In genomic region chr7:145285476-145285875, GRCm38 (mm10) we compare ENCODE assay signal across 39 mouse cellular contexts. TPM values are rescaled to one million over a fixed set of nuclear protein-coding genes. Genes with fewer than 3 reads are reported as not detected.
"Had no signal": no experiment of that assay in that cellular context is flagged by ENCODE, and none has a peak within 500 bp of the region (broad histone marks: within the 10 kb centered on the region; RNA-seq: fewer than 3 reads in every experiment).

No protein-coding gene starts in this region.

- H3K27ac ChIP-seq: gastrocnemius, adult 2 months; heart, adult 2 months; heart, embryonic 13.5 days; heart, embryonic 15.5 days; hindbrain, embryonic 10.5 days; hindbrain, embryonic 12.5 days; hindbrain, embryonic 14.5 days; intestine, embryonic 15.5 days; layer of hippocampus, adult 2 months; limb, embryonic 13.5 days; limb, embryonic 15.5 days; liver, embryonic 12.5 days; liver, embryonic 14.5 days had no signal

- H3K4me2 ChIP-seq: heart, embryonic 11.5 days; heart, embryonic 13.5 days; heart, embryonic 15.5 days; hindbrain, embryonic 12.5 days; hindbrain, embryonic 14.5 days; intestine, embryonic 15.5 days; limb, embryonic 13.5 days; limb, embryonic 15.5 days; liver, embryonic 12.5 days had no signal

- H3K27me3 ChIP-seq: heart, embryonic 13.5 days; heart, embryonic 15.5 days; hindbrain, embryonic 12.5 days; intestine, embryonic 15.5 days; limb, embryonic 13.5 days; limb, embryonic 15.5 days; liver, embryonic 12.5 days had no signal

- H3K9me3 ChIP-seq: heart, embryonic 13.5 days; heart, embryonic 15.5 days; hindbrain, embryonic 10.5 days; hindbrain, embryonic 12.5 days; intestine, embryonic 15.5 days; limb, embryonic 13.5 days; limb, embryonic 15.5 days; liver, embryonic 12.5 days had no signal

- H3K36me3 ChIP-seq: heart, embryonic 13.5 days; heart, embryonic 15.5 days; hindbrain, embryonic 10.5 days; hindbrain, embryonic 12.5 days; intestine, embryonic 15.5 days; liver, embryonic 12.5 days had no signal

- H3K4me3 ChIP-seq: gastrocnemius, adult 2 months; heart, adult 2 months; heart, embryonic 13.5 days; heart, embryonic 15.5 days; hindbrain, embryonic 10.5 days; hindbrain, embryonic 12.5 days; intestine, embryonic 15.5 days; layer of hippocampus, adult 2 months; limb, embryonic 13.5 days; limb, embryonic 15.5 days; liver, embryonic 12.5 days had no signal

- ATAC-seq: hindbrain, embryonic 16.5 days; inflammation-experienced regulatory T-cells, adult 6 months; intestine, embryonic 15.5 days; intestine, postnatal 0 days; liver, embryonic 12.5 days had no signal

- H3K9ac ChIP-seq: heart, embryonic 13.5 days; heart, embryonic 15.5 days; hindbrain, embryonic 12.5 days; hindbrain, embryonic 14.5 days; intestine, embryonic 15.5 days; limb, embryonic 13.5 days; limb, embryonic 15.5 days; liver, embryonic 12.5 days; liver, embryonic 14.5 days had no signal

- DNase-seq: gastrocnemius, adult 2 months; gastrocnemius, postnatal 10 days; gastrocnemius, postnatal 25 days; heart, adult 2 months; heart, postnatal 4 days; kidney, adult 18-20 months; kidney, adult 8-10 months; kidney, postnatal 10 days; kidney, postnatal 25 days; kidney, postnatal 4 days; layer of hippocampus, postnatal 36 days; left cerebral cortex, postnatal 4 days had no signal

RNA-seq across cellular contexts. Expression of gene Mrgprf, which starts 15.2 kb away (rescaled TPM):
- total RNA-seq: granulocyte monocyte progenitor cell, adult 5-6 weeks; liver, adult 2 months had no signal
- polyA plus RNA-seq: inflammation-experienced regulatory T-cells, adult 6 months; liver, embryonic 12.5 days had no signal

RNA-seq across cellular contexts. Expression of gene Mrgprd, which starts 29.2 kb away (rescaled TPM):
- total RNA-seq: gastrocnemius, adult 2 months; gastrocnemius, postnatal 10 days; gastrocnemius, postnatal 25 days; granulocyte monocyte progenitor cell, adult 5-6 weeks; heart, adult 2 months; heart, postnatal 25 days; heart, postnatal 4 days; layer of hippocampus, adult 2 months; layer of hippocampus, postnatal 14 days; layer of hippocampus, postnatal 36 days; left cerebral cortex, adult 18-20 months; left cerebral cortex, adult 8-10 months; left cerebral cortex, postnatal 10 days; left cerebral cortex, postnatal 25 days; left cerebral cortex, postnatal 4 days; liver, adult 2 months had no signal
- polyA plus RNA-seq: heart, adult 2 months; heart, embryonic 11.5 days; heart, embryonic 13.5 days; heart, embryonic 15.5 days; heart, postnatal 0 days; hindbrain, embryonic 10.5 days; hindbrain, embryonic 12.5 days; hindbrain, embryonic 14.5 days; inflammation-experienced regulatory T-cells, adult 6 months; intestine, embryonic 15.5 days; intestine, postnatal 0 days; kidney, embryonic 14.5 days; kidney, embryonic 16.5 days; limb, embryonic 11.5 days; limb, embryonic 13.5 days; limb, embryonic 15.5 days; liver, adult 2 months; liver, embryonic 12.5 days; liver, embryonic 14.5 days had no signal
